Mouse (Mus musculus): ENCODE measurements around the gene Nipsnap3b. TPM values are rescaled to one million over a fixed set of nuclear protein-coding genes. Genes with fewer than 3 reads are reported as not detected.

Gene Nipsnap3b
- 41.2 and 53.7 TPM in 2 replicates for total RNA-seq (2023)

GRCm38 (mm10) chr4:53011732-53012361, at the start of gene Nipsnap3b:
Gene Nipsnap3b, plus strand, starts transcription at chr4:53011880.

GRCm38 (mm10) chr4:52964247-52964646, 47.4 kb upstream of the Nipsnap3b start, which contains the start of gene Olfr270:
Gene Olfr270, plus strand, starts transcription at chr4:52964547.

GRCm38 (mm10) chr4:52989248-52989647, 22.4 kb upstream of the Nipsnap3b start, which contains the start of gene Nipsnap3a:
Gene Nipsnap3a, plus strand, starts transcription at chr4:52989272.

Other genes starting within 250 kb of the Nipsnap3b start
- gene Olfr275, start 197.3 kb upstream of the Nipsnap3b start, total RNA-seq (2023): not detected in 2 replicates
- not detected in 2 replicates for gene Olfr273, start 152.6 kb upstream of the Nipsnap3b start, total RNA-seq (2023)
- gene Olfr272, start 92.7 kb upstream of the Nipsnap3b start, total RNA-seq (2023): not detected in 2 replicates
- gene Olfr270, start 47.3 kb upstream of the Nipsnap3b start, total RNA-seq (2023): not detected in 2 replicates
- not detected in 2 replicates for gene Nipsnap3a, start 22.6 kb upstream of the Nipsnap3b start, total RNA-seq (2023)
- 2.8 and 2.9 TPM in 2 replicates for gene Abca1, start 148.0 kb downstream of the Nipsnap3b start, total RNA-seq (2023)